Mouse (Mus musculus) inflammation-experienced regulatory T-cells, adult 16 weeks (primary cell): Measurements from ENCODE around the gene Rnaseh1. TPM values are rescaled to one million over a fixed set of nuclear protein-coding genes. Genes with fewer than 3 reads are reported as not detected.

Experiments used
- polyA plus RNA-seq: library from polyadenylated mRNA; unstranded; fragments of 100-300 nt; shearing (Covaris generic); gene quantifications from one replicate; pipeline ENCODE4 v1.2.1, GENCODE M21; 2017

Gene Rnaseh1
- 46.2 TPM for polyA plus RNA-seq

DNA sequence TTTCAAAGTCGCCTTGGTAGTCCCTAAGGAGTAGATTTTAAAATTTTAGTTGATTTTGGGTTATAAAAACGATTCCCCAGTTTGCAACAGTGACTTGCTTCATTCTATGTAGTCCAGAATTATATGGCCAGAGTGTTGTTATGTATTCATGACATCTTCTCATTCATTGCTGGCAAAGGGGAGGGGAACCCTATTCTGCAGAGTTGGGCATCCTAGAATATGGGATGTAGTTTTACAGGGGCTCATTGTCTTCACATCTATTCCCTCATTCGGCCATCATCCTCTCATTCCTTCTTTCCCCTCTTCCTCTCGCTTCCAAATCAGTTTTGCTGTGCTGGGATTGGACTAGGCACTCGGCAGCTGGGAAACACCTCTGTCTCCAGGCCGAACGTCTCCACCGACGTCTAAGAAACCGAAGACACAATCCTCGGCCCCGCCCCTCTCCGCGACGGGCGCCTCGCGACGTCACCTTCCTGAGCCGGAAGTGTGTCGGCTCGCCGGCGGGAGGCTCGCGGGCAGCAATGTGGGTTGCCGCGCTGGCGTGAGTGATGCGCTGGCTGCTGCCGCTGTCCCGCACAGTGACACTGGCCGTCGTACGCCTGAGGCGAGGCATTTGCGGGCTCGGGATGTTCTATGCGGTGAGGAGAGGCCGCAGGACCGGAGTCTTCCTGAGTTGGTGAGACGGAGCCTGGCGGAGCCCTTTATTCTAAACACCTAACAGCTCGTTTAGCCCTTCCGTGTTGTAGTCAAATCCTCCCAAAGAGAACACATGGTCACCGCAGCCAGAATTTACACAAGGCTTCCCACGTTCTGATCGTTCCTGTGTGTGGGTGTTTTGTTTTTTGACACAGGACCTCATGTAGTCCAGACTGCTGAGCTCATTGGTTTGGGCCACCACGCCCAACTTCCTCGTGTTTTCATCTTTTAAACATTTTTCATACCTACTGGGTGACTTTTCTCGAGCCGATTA is at the start of gene Rnaseh1:
TSS of gene Rnaseh1 (plus strand) at position 462 of the 970 bp plus-strand sequence.

DNA sequence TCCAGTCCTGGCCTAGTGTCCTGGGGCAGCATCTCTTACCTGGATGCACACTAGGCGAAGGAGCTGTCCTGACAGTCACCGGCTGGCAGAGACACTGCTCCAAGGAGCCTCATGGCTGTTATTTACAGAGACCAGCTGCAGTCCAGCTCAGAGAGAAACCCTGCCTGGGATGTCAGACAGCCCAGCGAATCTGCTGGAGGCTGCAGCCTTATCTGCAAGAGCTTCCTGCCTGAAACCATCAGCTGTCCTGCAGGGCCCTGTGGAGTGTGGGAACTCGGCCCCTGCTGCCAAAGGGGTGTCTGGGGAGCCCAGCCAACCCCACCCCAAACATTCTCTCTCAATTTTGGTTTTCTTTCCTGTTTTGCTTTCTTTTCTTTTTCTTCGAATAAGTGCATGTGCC is 26.2 kb upstream of the Rnaseh1 start, which contains the start of gene Colec11:
TSS of gene Colec11 (minus strand) at position 183 of the 400 bp plus-strand sequence.

GRCm38 (mm10) chr12:28635535-28636476 is 13.6 kb upstream of the Rnaseh1 start, which contains the start of gene Rps7:
Rps7 (minus strand) TSS chr12:28635953.

DNA sequence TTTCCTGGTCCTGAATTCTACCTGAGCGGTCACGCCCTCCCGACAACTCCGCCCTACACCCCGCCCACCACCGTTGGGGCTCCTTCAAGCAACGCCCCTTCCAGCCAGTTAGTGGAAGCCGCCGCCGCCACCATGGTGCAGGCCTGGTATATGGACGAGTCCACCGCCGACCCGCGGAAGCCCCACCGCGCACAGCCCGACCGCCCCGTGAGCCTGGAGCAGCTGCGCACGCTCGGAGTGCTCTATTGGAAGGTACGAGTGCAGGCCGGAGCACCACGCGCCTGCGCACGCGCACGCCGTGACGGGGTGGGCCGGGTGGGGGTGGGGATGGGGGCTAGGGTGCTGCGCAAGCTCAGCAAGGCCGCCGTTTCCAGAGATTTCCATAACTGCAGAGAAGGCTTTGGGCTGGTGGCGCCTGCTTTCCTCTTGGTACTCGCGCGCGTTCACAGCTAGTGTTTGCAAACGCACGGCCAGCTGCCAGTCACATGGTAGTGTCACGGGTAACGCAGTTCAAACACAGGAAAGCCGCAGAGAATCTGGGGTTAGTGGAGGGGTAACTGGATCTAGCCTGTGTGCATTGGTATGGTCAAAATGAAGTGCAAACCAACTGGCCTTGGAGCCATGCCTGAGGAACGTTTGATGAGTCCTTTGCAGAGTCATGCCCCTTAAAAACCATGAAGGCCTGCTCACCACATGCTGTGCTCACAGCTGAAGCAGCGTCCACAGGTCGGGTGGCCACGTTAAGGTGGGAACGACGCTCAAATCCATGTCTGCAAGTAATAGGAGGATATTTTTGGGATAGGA is 25.9 kb downstream of the Rnaseh1 start, which contains the start of gene Adi1:
TSS of gene Adi1 (plus strand) at position 111 of the 804 bp plus-strand sequence.

Other genes starting within 250 kb of the Rnaseh1 start
- not detected for gene Dcdc2c, start 97.2 kb upstream of the Rnaseh1 start, polyA plus RNA-seq
- gene Allc, start 67.1 kb upstream of the Rnaseh1 start, polyA plus RNA-seq: not detected
- gene Colec11, start 26.2 kb upstream of the Rnaseh1 start, polyA plus RNA-seq: not detected
- gene Rps7, start 13.6 kb upstream of the Rnaseh1 start, polyA plus RNA-seq: 894 TPM
- gene Adi1, start 25.6 kb downstream of the Rnaseh1 start, polyA plus RNA-seq: 83.4 TPM
- 90.7 TPM for gene Trappc12, start 100.9 kb downstream of the Rnaseh1 start, polyA plus RNA-seq
- 56.7 TPM for gene Eipr1, start 102.2 kb downstream of the Rnaseh1 start, polyA plus RNA-seq